Mouse (Mus musculus) heart, adult 2 months (tissue): ENCODE measurements at regions not wholly inside any gene's neighbourhood (a gene's known extent, or its start where the extent isn't known, plus 50 kb on each side); places are given as distances from the start of the nearest gene placed in this dataset.

Source experiments
- DNase-seq, 2 experiments: peaks; one replicate each; pipeline ENCODE4 v3.0.0; 2021
- H3K27ac ChIP-seq: fragments of 200-600 bp; 2 replicates; pipeline ENCODE4 v1.8.1; 2022
- H3K27me3 ChIP-seq: fragments of 200-500 bp; 2 replicates; pipeline ENCODE4 v1.6.1; 2012; ENCODE audit warnings: mild to moderate bottlenecking, low read length, inconsistent platforms, mixed read lengths; ENCODE audit not compliant: control insufficient read depth, insufficient read depth
- H3K36me3 ChIP-seq: fragments of 200-500 bp; 2 replicates; pipeline ENCODE4 v1.6.1; 2012; ENCODE audit warnings: low read length, inconsistent platforms; ENCODE audit not compliant: control insufficient read depth, insufficient read depth
- H3K4me1 ChIP-seq: fragments of 200-500 bp; 2 replicates; pipeline ENCODE4 v1.6.1; 2011; ENCODE audit warnings: low read length; ENCODE audit not compliant: control insufficient read depth, insufficient read depth
- H3K4me3 ChIP-seq: fragments of 200-600 bp; 2 replicates; pipeline ENCODE4 v1.8.1; 2022
- H3K79me2 ChIP-seq: fragments of 200-500 bp; replicated peaks from 2 replicates; pipeline ENCODE4 v1.6.1; 2012; ENCODE audit warnings: mild to moderate bottlenecking, inconsistent platforms, low read length, moderate library complexity, mixed read lengths; ENCODE audit not compliant: control insufficient read depth, insufficient read depth
- H3K9ac ChIP-seq: fragments of 200-500 bp; 2 replicates; pipeline ENCODE4 v1.6.1; 2012; ENCODE audit warnings: low read depth, mild to moderate bottlenecking, control low read depth, inconsistent platforms, low read length, mixed read lengths
- CTCF ChIP-seq: fragments of 200-600 bp; IDR thresholded peaks from 2 replicates; pipeline ENCODE4 v1.8.1; 2022; ENCODE audit warnings: antibody characterized with exemption, mild to moderate bottlenecking, moderate library complexity
- EP300 ChIP-seq: fragments of 200-500 bp; IDR thresholded peaks from 2 replicates; pipeline ENCODE4 v1.6.1; 2011; ENCODE audit warnings: low read depth, low read length, control low read depth; ENCODE audit not compliant: insufficient read depth
- POLR2A ChIP-seq: fragments of 200-500 bp; IDR thresholded peaks from 2 replicates; pipeline ENCODE4 v1.6.1; 2011; ENCODE audit warnings: mild to moderate bottlenecking, low read depth, low read length, control low read depth; ENCODE audit not compliant: insufficient read depth
- WGBS: fragments of 180-500 bp; shearing (Covaris S2); methylation state at CpG from one replicate; pipeline ENCODE4 v1.1.7; 2018; 5-methylcytosine and 5-hydroxymethylcytosine counted together
- intact Hi-C: fragments of 180-260 bp; cut with DNase I; formaldehyde crosslinking; loops from one replicate; pipeline ENCODE4 v1.15.1; 2025

- TF ChIP-seq POLR2A (no peak), EP300 (no peak), CTCF (no peak)
- Histone ChIP-seq H3K4me3 (no peak overlapping the region), H3K4me1 (peaks cover 5% of the 10 kb centered on the region), H3K79me2 (no peaks in the 10 kb centered on the region), H3K27me3 (no peaks in the 10 kb centered on the region), H3K27ac (no peak overlapping the region), H3K36me3 (no peaks in the 10 kb centered on the region), H3K9ac (no peak overlapping the region)
- WGBS = 41% methylated on average over 5 of the region's 5 CpGs
- no peak for DNase-seq
- intact Hi-C loops = no loop called here
These were observed 142.5 kb upstream of the Foxa2 start for GRCm38 (mm10) chr2:148189287-148189686.

- TF ChIP-seq CTCF (no peak), POLR2A (no peak), EP300 (no peak)
- no peak overlapping the region for H3K4me3 ChIP-seq
- H3K27ac ChIP-seq = no peak overlapping the region
- H3K36me3 ChIP-seq = no peaks in the 10 kb centered on the region
- 53% methylated on average over 4 of the region's 4 CpGs for WGBS
- H3K79me2 ChIP-seq = no peaks in the 10 kb centered on the region
- intact Hi-C loops = no loop called here
- DNase-seq = peak in 1 of 2 experiments; percentile 32
- H3K4me1 ChIP-seq = peaks cover 2% of the 10 kb centered on the region
- no peak overlapping the region for H3K9ac ChIP-seq
- no peaks in the 10 kb centered on the region for H3K27me3 ChIP-seq
These were observed 146.2 kb upstream of the Foxa2 start for GRCm38 (mm10) chr2:148192946-148193345.

GRCm38 (mm10) chr2:148197375-148198015 is 150.7 kb upstream of the Foxa2 start:
- Histone ChIP-seq H3K4me3 (no peak overlapping the region), H3K79me2 (no peaks in the 10 kb centered on the region), H3K36me3 (no peaks in the 10 kb centered on the region), H3K4me1 (no peaks in the 10 kb centered on the region), H3K27me3 (no peaks in the 10 kb centered on the region), H3K27ac (no peak overlapping the region), H3K9ac (no peak overlapping the region)
- WGBS = 65% methylated on average over 7 of the region's 7 CpGs
- DNase-seq = no peak
- no peak for TF ChIP-seq CTCF
- no peak for TF ChIP-seq POLR2A
- no peak for TF ChIP-seq EP300
- intact Hi-C loops = no loop called here

GRCm38 (mm10) chr2:148206633-148207032 is 159.9 kb upstream of the Foxa2 start:
- H3K36me3 ChIP-seq = no peaks in the 10 kb centered on the region
- H3K9ac ChIP-seq = no peak overlapping the region
- no peak for DNase-seq
- no peak overlapping the region for H3K27ac ChIP-seq
- H3K4me1 ChIP-seq = no peaks in the 10 kb centered on the region
- WGBS = 40% methylated on average over 1 of the region's 1 CpGs
- intact Hi-C loops = no loop called here
- no peak for TF ChIP-seq CTCF
- TF ChIP-seq EP300 = no peak
- TF ChIP-seq POLR2A = no peak
- H3K4me3 ChIP-seq = no peak overlapping the region
- no peaks in the 10 kb centered on the region for H3K79me2 ChIP-seq
- no peaks in the 10 kb centered on the region for H3K27me3 ChIP-seq

- intact Hi-C loops = no loop called here
- no peaks in the 10 kb centered on the region for H3K27me3 ChIP-seq
- WGBS = 71% methylated on average over 2 of the region's 2 CpGs
- no peak overlapping the region for H3K9ac ChIP-seq
- H3K79me2 ChIP-seq = no peaks in the 10 kb centered on the region
- no peak overlapping the region for H3K27ac ChIP-seq
- no peak overlapping the region for H3K4me3 ChIP-seq
- no peaks in the 10 kb centered on the region for H3K4me1 ChIP-seq
- DNase-seq = no peak
- H3K36me3 ChIP-seq = no peaks in the 10 kb centered on the region
- TF ChIP-seq CTCF (no peak), POLR2A (no peak), EP300 (no peak)
These were observed 164.0 kb upstream of the Foxa2 start for GRCm38 (mm10) chr2:148210813-148211212.

- H3K36me3 ChIP-seq = no peaks in the 10 kb centered on the region
- intact Hi-C loops = no loop called here
- 77% methylated on average over 4 of the region's 4 CpGs for WGBS
- TF ChIP-seq EP300 (no peak), CTCF (no peak), POLR2A (no peak)
- H3K4me3 ChIP-seq = no peak overlapping the region
- H3K4me1 ChIP-seq = no peaks in the 10 kb centered on the region
- DNase-seq = no peak
- no peaks in the 10 kb centered on the region for H3K79me2 ChIP-seq
- H3K27me3 ChIP-seq = no peaks in the 10 kb centered on the region; the same call in 1 of the 2 replicates
- no peak overlapping the region for H3K9ac ChIP-seq
- no peak overlapping the region for H3K27ac ChIP-seq
These were observed 170.4 kb upstream of the Foxa2 start for GRCm38 (mm10) chr2:148217136-148217535.
